Mouse (Mus musculus): ENCODE results near the gene Rpl37.

DNA sequence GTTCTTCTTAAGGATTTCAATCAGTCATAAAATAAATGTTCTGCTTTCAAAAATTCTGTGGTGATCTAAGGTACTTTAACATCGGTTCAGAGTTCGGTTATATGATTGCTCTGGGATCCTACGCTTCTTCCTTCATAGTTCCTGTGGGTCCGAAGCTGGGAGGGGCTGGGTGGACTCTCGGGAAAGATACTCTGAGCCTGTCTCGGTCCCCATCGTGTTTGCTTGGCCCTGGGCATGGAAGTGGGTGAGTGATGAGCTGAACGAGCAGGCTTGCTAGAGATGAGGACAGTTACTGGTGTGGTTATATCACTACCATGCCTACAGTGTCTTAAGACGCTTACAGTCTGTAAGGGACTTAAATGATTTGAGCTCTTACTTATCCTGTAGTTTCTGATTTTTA lies 2.2 kb downstream of the Rpl37 start:
- TF ChIP-seq CTCF (IDR thresholded peaks at IDR 0.05; ENCODE audit: borderline replicate concordance, extremely low read depth, insufficient read depth, insufficient read length) (no peak), POLR2A (IDR thresholded peaks at IDR 0.05; ENCODE audit: borderline replicate concordance, extremely low read depth, insufficient read depth, insufficient read length, poor library complexity, severe bottlenecking) (no peak)

Data from brain, embryonic 14.5 days (tissue).